Mouse (Mus musculus): ENCODE measurements around the gene Loxl1. TPM values are rescaled to one million over a fixed set of nuclear protein-coding genes. Genes with fewer than 3 reads are reported as not detected.

The Loxl1 gene
- polyA plus RNA-seq (2012; rRNA removed), result 88.0 and 89.3 TPM in 2 replicates

DNA sequence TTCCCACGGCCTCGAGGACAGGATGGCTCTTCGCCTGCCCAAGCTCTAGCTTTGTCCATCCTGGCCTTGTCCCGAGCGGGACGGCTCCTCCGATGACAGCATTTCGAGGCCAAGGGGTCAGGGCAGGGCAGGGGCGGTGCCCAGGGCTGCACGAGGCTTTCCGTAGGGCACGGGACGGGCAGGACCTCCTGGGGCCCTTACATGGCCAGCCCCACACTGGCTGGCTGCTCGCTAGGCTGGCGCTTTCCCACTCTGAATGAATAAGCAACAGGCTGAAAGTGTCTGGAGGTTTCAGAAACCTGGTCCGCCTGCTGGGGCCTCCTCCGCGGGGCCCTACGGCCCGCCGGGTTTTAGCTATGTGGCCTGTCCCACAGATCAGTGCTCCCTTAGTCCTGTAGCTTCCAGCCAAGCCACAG lies at the start of gene Loxl1:
Gene Loxl1, minus strand, starts transcription at position 243 of the 416 bp plus-strand sequence.

DNA sequence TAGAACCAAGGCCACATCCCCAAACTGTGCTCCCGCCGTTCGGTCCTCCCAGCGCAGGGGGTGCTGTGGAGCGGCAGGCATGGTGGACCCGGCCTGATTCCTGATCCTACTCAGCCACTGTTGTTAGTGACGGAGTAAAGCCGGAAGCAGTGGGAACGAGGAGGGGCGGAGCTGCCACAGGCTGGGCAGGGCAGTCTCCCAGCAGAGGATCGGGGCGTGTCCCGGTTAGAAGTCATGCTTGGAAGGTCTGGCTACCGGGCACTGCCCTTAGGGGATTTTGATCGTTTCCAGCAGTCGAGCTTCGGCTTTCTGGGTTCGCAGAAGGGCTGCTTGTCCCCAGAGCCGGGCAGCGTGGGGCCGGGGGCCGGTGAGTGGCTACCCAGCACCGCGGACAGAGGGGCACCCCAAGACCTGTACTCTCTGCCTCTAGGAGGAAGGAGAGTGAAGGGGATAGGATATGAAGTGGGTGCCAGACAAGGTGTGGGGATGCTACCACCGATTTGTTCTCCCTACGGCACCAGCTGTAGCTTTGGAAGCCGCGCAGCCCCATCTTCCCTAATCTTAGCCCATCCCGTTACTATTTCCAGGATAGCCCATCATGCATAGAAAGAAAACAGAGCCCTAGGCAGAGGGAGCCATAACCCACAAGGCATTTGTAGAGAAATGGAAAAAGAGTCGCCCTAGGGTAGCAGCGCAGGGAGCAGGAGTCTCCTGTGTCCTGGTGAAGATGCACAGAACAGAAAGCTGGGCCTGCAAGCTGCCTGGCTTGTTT lies 59.8 kb downstream of the Loxl1 start, which contains the start of gene Stoml1:
Gene Stoml1, plus strand, starts transcription at position 132 of the 772 bp plus-strand sequence.

GRCm38 (mm10) chr9:58249592-58250192 lies 63.3 kb downstream of the Loxl1 start, which contains the start of gene Pml:
TSS of gene Pml (minus strand) at chr9:58249786.

Other genes with a start within 250 kb of the Loxl1 start
- 2.7 and 2.8 TPM in 2 replicates for gene Stra6, start 249.4 kb downstream of the Loxl1 start, polyA plus RNA-seq (2012; rRNA removed)
- gene Ccdc33, start 194.4 kb downstream of the Loxl1 start, polyA plus RNA-seq (2012; rRNA removed), result 0.14 TPM in 1 of 2 replicates, not detected in the other
- gene Islr, start 108.9 kb downstream of the Loxl1 start, polyA plus RNA-seq (2012; rRNA removed), result 102 and 125 TPM in 2 replicates
- 1.8 and 2.2 TPM in 2 replicates for gene Islr2, start 108.9 kb downstream of the Loxl1 start, polyA plus RNA-seq (2012; rRNA removed)
- gene Pml, start 63.4 kb downstream of the Loxl1 start, polyA plus RNA-seq (2012; rRNA removed), result 27.6 and 29.3 TPM in 2 replicates
- gene Stoml1, start 60.0 kb downstream of the Loxl1 start, polyA plus RNA-seq (2012; rRNA removed), result 28.9 and 34.8 TPM in 2 replicates
- gene Tbc1d21, start 57.3 kb upstream of the Loxl1 start, polyA plus RNA-seq (2012; rRNA removed), result 0.09 TPM in 1 of 2 replicates, not detected in the other
- gene Insyn1, start 175.4 kb upstream of the Loxl1 start, polyA plus RNA-seq (2012; rRNA removed), result 4.4 and 5.7 TPM in 2 replicates
- gene Cd276, start 242.3 kb upstream of the Loxl1 start, polyA plus RNA-seq (2012; rRNA removed), result 9.5 and 10.7 TPM in 2 replicates